16 mouse cellular contexts compared by ENCODE assay signal in genomic region chr5:111897568-111897967, GRCm38 (mm10).
DNase-seq lines count a peak whose midpoint lies in the region; ATAC-seq and TF ChIP-seq lines count a peak whose summit lies in the region.
"Had no signal": no experiment of that assay in that cellular context is flagged by ENCODE, and none has a peak within 500 bp of the region (broad histone marks: within the 10 kb centered on the region; RNA-seq: fewer than 3 reads in every experiment).

No protein-coding gene starts in this region.

- peak; percentile 47 for TF ChIP-seq CTCF in intestine, postnatal 0 days (IDR thresholded peaks at IDR 0.05; ENCODE audit: low read depth)

- DNase-seq in neural tube, embryonic 11.5 days (ENCODE audit: low spot score) = peak; percentile 42
- DNase-seq in embryonic facial prominence, embryonic 10.5 days (ENCODE audit: low spot score) = no peak
- no peak for DNase-seq in right cerebral cortex, postnatal 25 days
- DNase-seq in Muller cell, postnatal 12 days (ENCODE audit: inconsistent ontology term) = no peak
- DNase-seq: adrenal gland, postnatal 25 days; gastrocnemius, postnatal 14 days; kidney, adult 9 months; lung, adult 18-20 months; thymus, adult 18-20 months had no signal

- no peak overlapping the region for H3K9ac ChIP-seq in intestine, postnatal 0 days (ENCODE audit: low read depth, low read length)
- no peak overlapping the region for H3K9ac ChIP-seq in intestine, embryonic 15.5 days
- no peak overlapping the region for H3K9ac ChIP-seq in neural tube, embryonic 11.5 days (ENCODE audit: low read length)
- no peak overlapping the region for H3K9ac ChIP-seq in neural tube, embryonic 15.5 days (replicated peaks)
- H3K9ac ChIP-seq: limb, embryonic 13.5 days had no signal

- no peak for ATAC-seq in intestine, postnatal 0 days
- no peak for ATAC-seq in intestine, embryonic 15.5 days
- ATAC-seq in neural tube, embryonic 11.5 days (ENCODE audit: insufficient read depth, low FRiP score, low TSS enrichment) = no peak
- no peak for ATAC-seq in neural tube, embryonic 15.5 days (ENCODE audit: low FRiP score)

- no peak overlapping the region for H3K4me2 ChIP-seq in intestine, postnatal 0 days (replicated peaks; ENCODE audit: low read depth)
- no peak overlapping the region for H3K4me2 ChIP-seq in intestine, embryonic 15.5 days (replicated peaks)
- H3K4me2 ChIP-seq in neural tube, embryonic 11.5 days (ENCODE audit: low read depth) = no peak overlapping the region
- no peak overlapping the region for H3K4me2 ChIP-seq in neural tube, embryonic 15.5 days
- H3K4me2 ChIP-seq: heart, embryonic 11.5 days; limb, embryonic 13.5 days had no signal

- H3K4me3 ChIP-seq in intestine, postnatal 0 days (ENCODE audit: low read depth, low read length) = no peak overlapping the region
- no peak overlapping the region for H3K4me3 ChIP-seq in intestine, embryonic 15.5 days (replicated peaks)
- no peak overlapping the region for H3K4me3 ChIP-seq in neural tube, embryonic 11.5 days (ENCODE audit: low read depth, low read length)
- no peak overlapping the region for H3K4me3 ChIP-seq in neural tube, embryonic 15.5 days (replicated peaks)
- no peak overlapping the region for H3K4me3 ChIP-seq in embryonic facial prominence, embryonic 10.5 days
- H3K4me3 ChIP-seq: left cerebral cortex, adult 2 months; limb, embryonic 13.5 days had no signal

- no peak overlapping the region for H3K27ac ChIP-seq in intestine, postnatal 0 days (ENCODE audit: low read depth, low read length)
- H3K27ac ChIP-seq in intestine, embryonic 15.5 days = no peak overlapping the region
- H3K27ac ChIP-seq in neural tube, embryonic 11.5 days (ENCODE audit: low read depth, low read length) = 0 out of 2 replicates have a peak overlapping the region, but pooled peaks have one; percentile 14
- H3K27ac ChIP-seq in neural tube, embryonic 15.5 days (replicated peaks) = no peak overlapping the region
- 0 out of 2 replicates have a peak overlapping the region, but pooled peaks have one; percentile 41 for H3K27ac ChIP-seq in embryonic facial prominence, embryonic 10.5 days (replicated peaks)
- H3K27ac ChIP-seq: left cerebral cortex, adult 2 months; limb, embryonic 13.5 days had no signal

- WGBS in intestine, postnatal 0 days = 62% methylated on average over 4 of the region's 4 CpGs
- WGBS in intestine, embryonic 15.5 days = 63% methylated on average over 4 of the region's 4 CpGs
- 64% methylated on average over 4 of the region's 4 CpGs for WGBS in neural tube, embryonic 11.5 days
- 72% methylated on average over 4 of the region's 4 CpGs for WGBS in neural tube, embryonic 15.5 days
- 64% methylated on average over 4 of the region's 4 CpGs for WGBS in embryonic facial prominence, embryonic 10.5 days

- H3K36me3 ChIP-seq in intestine, postnatal 0 days (ENCODE audit: control insufficient read depth, insufficient read depth) = no peaks in the 10 kb centered on the region
- no peaks in the 10 kb centered on the region for H3K36me3 ChIP-seq in intestine, embryonic 15.5 days
- H3K36me3 ChIP-seq in neural tube, embryonic 11.5 days (ENCODE audit: control insufficient read depth, insufficient read depth, low read length) = no peaks in the 10 kb centered on the region
- no peaks in the 10 kb centered on the region for H3K36me3 ChIP-seq in neural tube, embryonic 15.5 days
- no peaks in the 10 kb centered on the region for H3K36me3 ChIP-seq in embryonic facial prominence, embryonic 10.5 days (replicated peaks)
- H3K36me3 ChIP-seq: limb, embryonic 13.5 days had no signal

- no peaks in the 10 kb centered on the region for H3K4me1 ChIP-seq in intestine, postnatal 0 days (replicated peaks; ENCODE audit: control insufficient read depth, insufficient read depth, low read length)
- peaks cover 16% of the 10 kb centered on the region for H3K4me1 ChIP-seq in intestine, embryonic 15.5 days (replicated peaks)
- peaks cover 32% of the 10 kb centered on the region for H3K4me1 ChIP-seq in neural tube, embryonic 11.5 days (ENCODE audit: control insufficient read depth, insufficient read depth, low read length)
- peaks cover 33% of the 10 kb centered on the region for H3K4me1 ChIP-seq in neural tube, embryonic 15.5 days
- H3K4me1 ChIP-seq in embryonic facial prominence, embryonic 10.5 days = peaks cover 51% of the 10 kb centered on the region

- H3K27me3 ChIP-seq in intestine, postnatal 0 days (replicated peaks; ENCODE audit: control insufficient read depth, insufficient read depth, low read length) = no peaks in the 10 kb centered on the region
- 0 out of 2 replicates have a peak, but pooled peaks cover 3% of the 10 kb centered on the region for H3K27me3 ChIP-seq in intestine, embryonic 15.5 days (replicated peaks)
- no peaks in the 10 kb centered on the region for H3K27me3 ChIP-seq in neural tube, embryonic 11.5 days (ENCODE audit: control insufficient read depth, insufficient read depth, low read length)
- peaks cover 29% of the 10 kb centered on the region for H3K27me3 ChIP-seq in neural tube, embryonic 15.5 days (replicated peaks)
- 0 out of 2 replicates have a peak, but pooled peaks cover 5% of the 10 kb centered on the region for H3K27me3 ChIP-seq in embryonic facial prominence, embryonic 10.5 days (replicated peaks; ENCODE audit: low read depth, poor library complexity, severe bottlenecking)
- H3K27me3 ChIP-seq: CH12.LX had no signal

- H3K9me3 ChIP-seq in intestine, postnatal 0 days (ENCODE audit: control insufficient read depth) = no peaks in the 10 kb centered on the region
- no peaks in the 10 kb centered on the region for H3K9me3 ChIP-seq in intestine, embryonic 15.5 days
- no peaks in the 10 kb centered on the region for H3K9me3 ChIP-seq in neural tube, embryonic 11.5 days (ENCODE audit: control insufficient read depth, low read length)
- H3K9me3 ChIP-seq in neural tube, embryonic 15.5 days (replicated peaks) = no peaks in the 10 kb centered on the region
- no peaks in the 10 kb centered on the region for H3K9me3 ChIP-seq in embryonic facial prominence, embryonic 10.5 days
- H3K9me3 ChIP-seq: limb, embryonic 13.5 days had no signal

Comparison
In these comparisons a context has a peak if more than half of its experiments do, and no peak if none do; other contexts are left out.
1. H3K27ac ChIP-seq: peak in neural tube, embryonic 11.5 days (single experiment) and embryonic facial prominence, embryonic 10.5 days (single experiment); none in intestine, postnatal 0 days (single experiment), intestine, embryonic 15.5 days (single experiment) and neural tube, embryonic 15.5 days (single experiment).